Mouse (Mus musculus) heart, adult 2 months (tissue): ENCODE measurements around the gene Pola2.

Experiments used
- CTCF ChIP-seq: fragments of 200-600 bp; IDR thresholded peaks from 2 replicates; pipeline ENCODE4 v1.8.1; 2022; ENCODE audit warnings: antibody characterized with exemption, mild to moderate bottlenecking, moderate library complexity
- POLR2A ChIP-seq: fragments of 200-500 bp; IDR thresholded peaks from 2 replicates; pipeline ENCODE4 v1.6.1; 2011; ENCODE audit warnings: mild to moderate bottlenecking, low read depth, low read length, control low read depth; ENCODE audit not compliant: insufficient read depth

GRCm38 (mm10) chr19:5940656-5941055 is 23.3 kb downstream of the Pola2 start:
- TF ChIP-seq CTCF (no peak), POLR2A (no peak)
